Mouse (Mus musculus) ES-Bruce4 (cell line): ENCODE measurements around the gene Gm4353. TPM values are rescaled to one million over a fixed set of nuclear protein-coding genes. Genes with fewer than 3 reads are reported as not detected.

ENCODE experiments used
- H3K27ac ChIP-seq: 2 replicates; pipeline ENCODE4 v1.5.1; 2012; ENCODE audit warnings: low read length, inconsistent platforms; ENCODE audit not compliant: insufficient read depth
- H3K27me3 ChIP-seq: 2 replicates; pipeline ENCODE4 v1.6.1; 2012; ENCODE audit warnings: mild to moderate bottlenecking, low read length, inconsistent platforms; ENCODE audit not compliant: control insufficient read depth, poor library complexity, insufficient read depth, severe bottlenecking
- H3K36me3 ChIP-seq: 2 replicates; pipeline ENCODE4 v1.6.1; 2012; ENCODE audit warnings: inconsistent platforms, mild to moderate bottlenecking, low read length, moderate library complexity; ENCODE audit not compliant: control insufficient read depth, poor library complexity, insufficient read depth, severe bottlenecking
- H3K4me1 ChIP-seq: one replicate; pipeline ENCODE4 v1.8.1; 2011; ENCODE audit warnings: low read length; ENCODE audit not compliant: control insufficient read depth, insufficient read depth
- H3K4me3 ChIP-seq: 2 replicates; pipeline ENCODE4 v1.5.1; 2011; ENCODE audit warnings: low read depth, mild to moderate bottlenecking, low read length
- H3K9ac ChIP-seq: 2 replicates; pipeline ENCODE4 v1.6.1; 2012; ENCODE audit warnings: low read depth, mild to moderate bottlenecking, inconsistent platforms; ENCODE audit not compliant: poor library complexity, severe bottlenecking
- H3K9me3 ChIP-seq: replicated peaks from 2 replicates; pipeline ENCODE4 v1.6.1; 2012; ENCODE audit warnings: mild to moderate bottlenecking, low read length, inconsistent platforms; ENCODE audit not compliant: control insufficient read depth, poor library complexity, insufficient read depth, severe bottlenecking
- CTCF ChIP-seq: IDR thresholded peaks from one replicate; pipeline ENCODE4 v1.8.1; 2011; ENCODE audit warnings: low read depth, low read length
- EP300 ChIP-seq: IDR thresholded peaks from 2 replicates; pipeline ENCODE4 v1.6.1; 2011; ENCODE audit warnings: low read depth, low read length; ENCODE audit not compliant: insufficient read depth
- POLR2A ChIP-seq: IDR thresholded peaks from one replicate; pipeline ENCODE4 v1.8.1; 2011; ENCODE audit warnings: low read length; ENCODE audit not compliant: insufficient read depth
- polyA plus RNA-seq: library from polyadenylated mRNA; stranded (reverse); fragments of >200 nt; gene quantifications from 2 replicates; pipeline ENCODE4 v1.2.4, GENCODE M21; 2011; ENCODE audit warnings: low read depth; ENCODE audit not compliant: missing spikeins, insufficient read depth, insufficient read length

The Gm4353 gene
- polyA plus RNA-seq, 1 experiment, result 2.1 TPM

DNA sequence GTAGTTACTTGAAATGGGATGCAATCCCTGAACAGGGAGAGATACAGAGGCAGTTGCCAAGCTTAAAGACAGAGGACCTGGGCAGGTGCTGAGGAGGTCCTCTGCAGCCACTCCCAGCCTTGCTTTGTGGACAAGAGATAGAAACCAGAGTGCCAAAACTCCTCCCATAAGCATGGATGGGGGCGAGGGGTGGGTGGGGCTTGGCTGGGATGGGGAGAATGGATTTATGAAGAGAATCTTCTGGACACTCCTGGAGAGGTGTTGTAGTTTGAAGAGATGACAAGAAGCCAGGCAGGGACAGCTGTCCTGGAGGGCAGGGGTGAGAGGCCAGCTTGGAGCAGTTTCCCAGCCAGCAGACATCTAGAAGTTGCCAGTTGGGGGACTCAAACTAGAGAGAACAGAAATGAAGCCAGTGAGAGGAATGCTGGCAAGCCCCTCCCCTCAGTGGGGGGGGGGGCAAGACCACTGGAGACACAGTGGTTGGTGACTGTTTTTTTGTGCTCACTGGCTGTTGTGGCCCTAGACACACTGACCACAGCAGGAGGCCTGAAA lies 34.9 kb upstream of the Gm4353 start:
- Histone ChIP-seq H3K27me3 (no peaks in the 10 kb centered on the region), H3K27ac (no peak overlapping the region), H3K9ac (no peak overlapping the region), H3K36me3 (no peaks in the 10 kb centered on the region; the same call in 1 of the 2 replicates), H3K4me1 (peaks cover 2% of the 10 kb centered on the region), H3K4me3 (no peak overlapping the region), H3K9me3 (no peaks in the 10 kb centered on the region)
- no peak for TF ChIP-seq EP300

- no peaks in the 10 kb centered on the region for H3K36me3 ChIP-seq
- no peak for TF ChIP-seq EP300
- no peak for TF ChIP-seq POLR2A
- no peak for TF ChIP-seq CTCF
- H3K9me3 ChIP-seq, result no peaks in the 10 kb centered on the region
- H3K4me3 ChIP-seq, result no peak overlapping the region
- H3K9ac ChIP-seq, result no peak overlapping the region
- H3K27ac ChIP-seq, result no peak overlapping the region
- H3K4me1 ChIP-seq, result no peaks in the 10 kb centered on the region
- no peaks in the 10 kb centered on the region for H3K27me3 ChIP-seq
Measured at GRCm38 (mm10) chr7:116115991-116116390, 31.6 kb upstream of the Gm4353 start.

DNA sequence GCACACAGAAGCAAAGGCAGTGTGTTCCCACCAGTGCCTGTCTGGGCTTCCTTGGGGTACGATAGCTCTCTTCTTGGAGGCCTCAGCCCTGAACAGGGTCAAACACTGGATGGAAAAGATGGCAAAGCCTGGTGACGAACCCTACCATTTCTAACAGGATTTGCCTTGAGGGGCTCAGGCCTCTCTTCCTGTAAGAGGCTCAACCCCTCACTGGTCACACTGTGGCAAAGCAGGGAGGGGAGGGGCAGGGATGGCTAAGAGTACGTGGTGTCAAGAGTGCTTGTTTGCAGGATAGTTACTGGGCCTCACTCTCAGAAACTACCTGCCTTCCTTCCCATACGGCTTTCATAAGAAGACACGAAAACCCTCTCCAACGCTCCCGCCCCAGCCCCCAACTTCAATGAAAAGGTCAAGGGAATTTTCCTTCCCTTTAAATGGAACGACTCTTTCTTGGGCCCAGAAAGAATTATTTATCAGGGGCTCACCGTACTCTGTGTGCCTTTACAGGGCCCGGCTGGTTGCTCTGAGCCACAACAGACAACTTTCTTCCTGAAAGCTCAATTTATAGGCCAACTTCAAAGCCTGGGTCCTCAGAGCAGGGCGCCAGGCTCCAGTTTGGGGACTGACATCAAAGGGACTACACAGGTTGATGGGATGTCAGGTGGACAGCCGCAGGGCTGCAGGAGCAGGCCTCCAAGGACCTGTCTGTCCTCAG lies 30.9 kb upstream of the Gm4353 start:
- H3K27me3 ChIP-seq, result no peaks in the 10 kb centered on the region
- no peak for TF ChIP-seq EP300
- H3K27ac ChIP-seq, result no peak overlapping the region
- H3K9me3 ChIP-seq, result no peaks in the 10 kb centered on the region
- no peak overlapping the region for H3K4me3 ChIP-seq
- H3K4me1 ChIP-seq, result no peaks in the 10 kb centered on the region
- no peak overlapping the region for H3K9ac ChIP-seq
- H3K36me3 ChIP-seq, result no peaks in the 10 kb centered on the region

GRCm38 (mm10) chr7:116111546-116111945 lies 27.1 kb upstream of the Gm4353 start:
- no peak overlapping the region for H3K9ac ChIP-seq
- TF ChIP-seq CTCF (no peak), EP300 (no peak), POLR2A (no peak)
- H3K36me3 ChIP-seq, result no peaks in the 10 kb centered on the region
- no peaks in the 10 kb centered on the region for H3K4me1 ChIP-seq
- H3K9me3 ChIP-seq, result no peaks in the 10 kb centered on the region
- no peak overlapping the region for H3K4me3 ChIP-seq
- H3K27me3 ChIP-seq, result no peaks in the 10 kb centered on the region
- H3K27ac ChIP-seq, result no peak overlapping the region

GRCm38 (mm10) chr7:116110661-116111060 lies 26.2 kb upstream of the Gm4353 start:
- H3K4me1 ChIP-seq, result no peaks in the 10 kb centered on the region
- no peaks in the 10 kb centered on the region for H3K9me3 ChIP-seq
- TF ChIP-seq CTCF, result no peak
- no peak for TF ChIP-seq EP300
- TF ChIP-seq POLR2A, result no peak
- H3K9ac ChIP-seq, result no peak overlapping the region
- H3K36me3 ChIP-seq, result no peaks in the 10 kb centered on the region
- no peak overlapping the region for H3K27ac ChIP-seq
- H3K4me3 ChIP-seq, result no peak overlapping the region
- no peaks in the 10 kb centered on the region for H3K27me3 ChIP-seq

GRCm38 (mm10) chr7:116103091-116103490 lies 18.7 kb upstream of the Gm4353 start:
- H3K9ac ChIP-seq, result no peak overlapping the region
- no peaks in the 10 kb centered on the region for H3K9me3 ChIP-seq
- H3K36me3 ChIP-seq, result peaks cover 19% of the 10 kb centered on the region
- no peaks in the 10 kb centered on the region for H3K27me3 ChIP-seq
- TF ChIP-seq EP300 (no peak), CTCF (no peak)
- H3K4me1 ChIP-seq, result no peaks in the 10 kb centered on the region
- H3K27ac ChIP-seq, result no peak overlapping the region
- H3K4me3 ChIP-seq, result no peak overlapping the region
